Mouse (Mus musculus) spleen, adult 2 months (tissue): ENCODE data around the gene Cdcp2. TPM values are rescaled to one million over a fixed set of nuclear protein-coding genes. Genes with fewer than 3 reads are reported as not detected.

Experiments
- DNase-seq, 2 experiments: peaks; one replicate each; pipeline versions ENCODE4 v3.0.0 to v3.0.0-alpha.2; 2012 to 2021; ENCODE audit warnings: low spot score in 2 of 2, low read depth in 1 of 2
- H3K27ac ChIP-seq: fragments of 200-500 bp; 2 replicates; pipeline ENCODE4 v1.5.1; 2012; ENCODE audit warnings: low read length, inconsistent platforms; ENCODE audit not compliant: insufficient read depth
- H3K27me3 ChIP-seq: fragments of 200-500 bp; 2 replicates; pipeline ENCODE4 v1.6.1; 2012; ENCODE audit warnings: mild to moderate bottlenecking, moderate library complexity, low read length, inconsistent platforms; ENCODE audit not compliant: control insufficient read depth, insufficient read depth
- H3K36me3 ChIP-seq: fragments of 200-500 bp; 2 replicates; pipeline ENCODE4 v1.6.1; 2012; ENCODE audit warnings: mild to moderate bottlenecking, low read length, inconsistent platforms; ENCODE audit not compliant: control insufficient read depth, insufficient read depth
- H3K4me1 ChIP-seq: fragments of 200-500 bp; 2 replicates; pipeline ENCODE4 v1.6.1; 2011; ENCODE audit warnings: inconsistent platforms; ENCODE audit not compliant: control insufficient read depth, insufficient read depth, insufficient read length
- H3K4me3 ChIP-seq: fragments of 200-500 bp; 2 replicates; pipeline ENCODE4 v1.5.1; 2011; ENCODE audit warnings: mild to moderate bottlenecking, inconsistent platforms; ENCODE audit not compliant: insufficient read depth, insufficient read length; ENCODE audit errors: extremely low read depth
- CTCF ChIP-seq: fragments of 200-500 bp; IDR thresholded peaks from 2 replicates; pipeline ENCODE4 v1.5.1; 2011; ENCODE audit warnings: mild to moderate bottlenecking, inconsistent platforms; ENCODE audit not compliant: insufficient read depth, insufficient read length, insufficient replicate concordance; ENCODE audit errors: extremely low read depth
- POLR2A ChIP-seq: fragments of 200-500 bp; IDR thresholded peaks from 2 replicates; pipeline ENCODE4 v1.6.1; 2011; ENCODE audit warnings: low read depth, low read length, inconsistent platforms
- WGBS: fragments of 180-500 bp; shearing (Covaris S2); methylation state at CpG from one replicate; pipeline ENCODE4 v1.1.7; 2018; 5-methylcytosine and 5-hydroxymethylcytosine counted together
- polyA plus RNA-seq: library from polyadenylated mRNA; depleted of rRNA; stranded (reverse); fragments of >200 nt; gene quantifications from 2 replicates; pipeline ENCODE4 v1.2.3, GENCODE M21; 2012

The Cdcp2 gene
- polyA plus RNA-seq, 1 experiment, result not detected

GRCm38 (mm10) chr4:107129373-107129772 lies 32.7 kb downstream of the Cdcp2 start:
- WGBS, result 72% methylated on average over 8 of the region's 8 CpGs

GRCm38 (mm10) chr4:107130534-107130933 lies 33.8 kb downstream of the Cdcp2 start:
- H3K27ac ChIP-seq, result no peak overlapping the region
- DNase-seq, result no peak
- H3K36me3 ChIP-seq, result no peaks in the 10 kb centered on the region
- H3K4me3 ChIP-seq, result no peak overlapping the region
- no peaks in the 10 kb centered on the region for H3K4me1 ChIP-seq
- 31% methylated on average over 9 of the region's 9 CpGs for WGBS
- no peaks in the 10 kb centered on the region for H3K27me3 ChIP-seq
- TF ChIP-seq CTCF (no peak), POLR2A (no peak)

More at GRCm38 (mm10) chr4:107129373-107129772, 32.7 kb downstream of the Cdcp2 start:
- Histone ChIP-seq H3K4me3 (no peak overlapping the region), H3K27ac (no peak overlapping the region), H3K36me3 (no peaks in the 10 kb centered on the region), H3K27me3 (no peaks in the 10 kb centered on the region), H3K4me1 (no peaks in the 10 kb centered on the region)
- TF ChIP-seq POLR2A (no peak), CTCF (no peak)
- DNase-seq, result no peak

DNA sequence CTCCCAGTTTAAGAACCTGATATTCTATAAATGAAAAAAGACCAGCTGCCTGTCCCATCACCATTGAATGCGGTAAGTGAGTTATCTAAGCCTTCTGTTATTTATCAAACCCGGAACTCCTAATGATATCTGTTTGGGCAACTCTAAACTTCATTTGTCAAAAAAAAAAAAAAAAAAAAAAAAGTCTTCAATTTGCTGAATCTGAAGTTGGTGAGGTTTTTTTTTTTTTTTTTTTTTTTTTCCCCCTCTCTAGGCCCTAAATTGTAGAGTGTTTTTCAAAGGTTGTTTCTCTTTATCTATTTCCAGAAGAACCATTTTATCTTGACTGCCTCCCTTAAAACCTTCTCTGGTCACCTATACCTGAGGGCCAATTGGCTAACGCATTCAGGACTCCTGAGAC lies 38.2 kb downstream of the Cdcp2 start:
- WGBS, result 87% methylated on average over 3 of the region's 3 CpGs
- TF ChIP-seq CTCF, result no peak
- no peak for TF ChIP-seq POLR2A
- Histone ChIP-seq H3K36me3 (peaks cover 8% of the 10 kb centered on the region), H3K4me1 (no peaks in the 10 kb centered on the region), H3K27ac (no peak overlapping the region), H3K4me3 (no peak overlapping the region), H3K27me3 (no peaks in the 10 kb centered on the region)
- no peak for DNase-seq

DNA sequence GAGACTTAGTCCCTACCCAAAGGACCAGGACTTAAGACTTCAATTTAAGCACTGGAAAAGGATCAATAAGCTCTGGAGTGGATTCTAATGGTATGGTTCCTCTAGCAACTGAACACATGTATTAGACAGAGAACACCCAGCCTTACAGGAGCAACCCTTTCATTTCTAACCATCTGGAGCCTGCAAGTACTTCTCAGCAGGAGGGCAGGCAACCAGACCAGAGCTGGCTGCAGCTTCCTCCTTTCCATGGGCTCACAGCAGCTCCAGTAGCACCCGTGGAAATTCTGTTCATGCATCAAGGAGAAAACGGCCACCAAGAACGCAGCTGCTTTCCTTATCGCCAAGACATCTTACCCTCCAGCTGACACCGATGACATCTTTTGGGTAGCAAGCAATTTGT lies 39.0 kb downstream of the Cdcp2 start:
- 58% methylated on average over 5 of the region's 5 CpGs for WGBS
- TF ChIP-seq POLR2A (no peak), CTCF (no peak)
- no peak for DNase-seq

GRCm38 (mm10) chr4:107136531-107136930 lies 39.8 kb downstream of the Cdcp2 start:
- no peak overlapping the region for H3K27ac ChIP-seq
- H3K4me1 ChIP-seq, result no peaks in the 10 kb centered on the region
- TF ChIP-seq POLR2A, result no peak
- no peak for TF ChIP-seq CTCF
- no peak for DNase-seq
- 84% methylated on average over 3 of the region's 3 CpGs for WGBS
- peaks cover 8% of the 10 kb centered on the region for H3K36me3 ChIP-seq
- H3K27me3 ChIP-seq, result no peaks in the 10 kb centered on the region
- H3K4me3 ChIP-seq, result no peak overlapping the region

More for the DNA sequence above, 39.0 kb downstream of the Cdcp2 start:
- no peak overlapping the region for H3K4me3 ChIP-seq
- no peak overlapping the region for H3K27ac ChIP-seq
- H3K27me3 ChIP-seq, result no peaks in the 10 kb centered on the region
- H3K36me3 ChIP-seq, result peaks cover 8% of the 10 kb centered on the region
- H3K4me1 ChIP-seq, result no peaks in the 10 kb centered on the region

DNA sequence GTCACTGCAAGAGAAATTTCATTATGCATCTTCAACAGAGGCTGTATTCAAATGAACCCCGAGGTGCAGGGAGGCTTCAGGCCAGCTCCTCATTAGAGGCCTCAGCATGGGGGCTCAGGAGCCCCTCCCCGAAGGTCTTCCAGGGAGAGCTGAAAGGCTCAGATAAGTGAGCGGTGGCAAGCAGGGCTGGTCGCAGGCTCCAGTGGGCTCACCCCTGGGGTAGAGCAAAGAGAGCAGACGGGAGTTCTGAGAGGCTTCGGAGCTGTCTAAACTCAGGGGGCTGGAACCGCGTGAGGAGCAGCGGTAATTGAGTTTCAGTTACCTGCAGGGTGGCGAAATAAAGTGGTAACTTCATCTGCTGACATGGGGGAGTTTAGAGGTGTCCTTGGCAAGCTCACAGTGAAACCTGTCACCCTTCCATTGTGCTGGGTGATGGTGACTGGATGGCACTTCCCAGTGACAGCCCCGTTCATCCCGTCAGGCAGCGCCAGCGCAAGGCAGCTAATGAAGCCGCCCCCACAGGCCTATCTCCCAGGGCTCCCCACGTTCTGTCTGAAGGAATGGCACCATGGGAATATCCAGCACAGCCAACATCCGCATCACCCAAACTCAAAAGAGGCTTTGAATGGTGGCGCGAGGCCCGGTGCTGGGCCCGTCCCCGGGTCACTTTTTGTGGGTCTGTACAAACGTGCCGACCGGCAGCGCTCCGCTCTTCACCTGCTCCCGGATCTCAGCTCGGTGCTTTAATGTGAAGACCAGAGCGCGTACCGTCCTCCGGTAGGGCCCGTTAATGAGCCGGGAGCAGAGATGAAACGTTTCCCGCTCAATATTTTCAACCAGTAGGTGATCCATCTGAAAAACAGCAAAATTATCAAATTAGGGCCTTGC lies 42.5 kb downstream of the Cdcp2 start:
- TF ChIP-seq POLR2A (no peak), CTCF (no peak)
- peaks cover 17% of the 10 kb centered on the region for H3K36me3 ChIP-seq
- H3K27ac ChIP-seq, result no peak overlapping the region
- no peak for DNase-seq
- H3K4me1 ChIP-seq, result no peaks in the 10 kb centered on the region
- no peak overlapping the region for H3K4me3 ChIP-seq
- no peaks in the 10 kb centered on the region for H3K27me3 ChIP-seq
- WGBS, result 90% methylated on average over 37 of the region's 37 CpGs
